Comparison of ENCODE assay signal across 16 mouse cellular contexts in genomic region chr16:51916337-51916736, GRCm38 (mm10).
DNase-seq lines count a peak whose midpoint lies in the region; ATAC-seq and TF ChIP-seq lines count a peak whose summit lies in the region.
"Had no signal": no experiment of that assay in that cellular context is flagged by ENCODE, and none has a peak within 500 bp of the region (broad histone marks: within the 10 kb centered on the region; RNA-seq: fewer than 3 reads in every experiment).

No protein-coding gene starts in this region.

- no peaks in the 10 kb centered on the region for H3K36me3 ChIP-seq in forebrain, embryonic 14.5 days (ENCODE audit: control insufficient read depth, insufficient read depth, low read length)
- H3K36me3 ChIP-seq in forebrain, embryonic 11.5 days (ENCODE audit: control insufficient read depth, insufficient read depth, low read length), result no peaks in the 10 kb centered on the region
- no peaks in the 10 kb centered on the region for H3K36me3 ChIP-seq in hindbrain, embryonic 12.5 days
- no peaks in the 10 kb centered on the region for H3K36me3 ChIP-seq in midbrain, embryonic 15.5 days (replicated peaks)
- H3K36me3 ChIP-seq: lung, embryonic 15.5 days had no signal

- peak overlapping the region; percentile 13; the same call in 1 of the 2 replicates for H3K9ac ChIP-seq in forebrain, embryonic 14.5 days (ENCODE audit: low read length)
- H3K9ac ChIP-seq in forebrain, embryonic 11.5 days (ENCODE audit: low read length), result no peak overlapping the region
- no peak overlapping the region for H3K9ac ChIP-seq in hindbrain, embryonic 12.5 days
- no peak overlapping the region for H3K9ac ChIP-seq in midbrain, embryonic 15.5 days
- H3K9ac ChIP-seq: lung, embryonic 15.5 days had no signal

- DNase-seq in forebrain, embryonic 14.5 days (ENCODE audit: low spot score), result peak; percentile 5
- DNase-seq in forebrain, embryonic 11.5 days (ENCODE audit: low spot score), result no peak
- DNase-seq in layer of hippocampus, adult 2 months (ENCODE audit: low spot score in 2 of 2), result no peak
- DNase-seq in layer of hippocampus, adult 11-12 months (ENCODE audit: low spot score), result no peak
- DNase-seq in thymus, postnatal 4 days, result no peak
- DNase-seq: adrenal gland, adult 2 months; cerebellum, adult 18-20 months; heart, postnatal 14 days; kidney, adult 18-20 months; kidney, postnatal 36 days; right cerebral cortex, postnatal 25 days had no signal

- H3K4me2 ChIP-seq in forebrain, embryonic 14.5 days (ENCODE audit: low read length), result 0 out of 2 replicates have a peak overlapping the region, but pooled peaks have one; percentile 25
- no peak overlapping the region for H3K4me2 ChIP-seq in forebrain, embryonic 11.5 days (ENCODE audit: low read depth, low read length, severe bottlenecking)
- no peak overlapping the region for H3K4me2 ChIP-seq in hindbrain, embryonic 12.5 days (replicated peaks)
- H3K4me2 ChIP-seq in midbrain, embryonic 15.5 days, result peak overlapping the region; percentile 31
- H3K4me2 ChIP-seq: liver, embryonic 11.5 days; lung, embryonic 15.5 days had no signal

- 60% methylated on average over 5 of the region's 5 CpGs for WGBS in forebrain, embryonic 14.5 days
- WGBS in forebrain, embryonic 11.5 days, result 75% methylated on average over 5 of the region's 5 CpGs
- 57% methylated on average over 5 of the region's 5 CpGs for WGBS in hindbrain, embryonic 12.5 days
- WGBS in midbrain, embryonic 15.5 days, result 45% methylated on average over 5 of the region's 5 CpGs

- H3K27ac ChIP-seq in forebrain, embryonic 14.5 days (ENCODE audit: low read depth, low read length), result peak overlapping the region; percentile 1; the same call in 1 of the 2 replicates
- H3K27ac ChIP-seq in forebrain, embryonic 11.5 days (ENCODE audit: low read depth, low read length), result no peak overlapping the region
- peak overlapping the region; percentile 69 for H3K27ac ChIP-seq in layer of hippocampus, adult 2 months
- peak overlapping the region; percentile 62 for H3K27ac ChIP-seq in hindbrain, embryonic 12.5 days
- H3K27ac ChIP-seq in midbrain, embryonic 15.5 days, result no peak overlapping the region
- H3K27ac ChIP-seq: lung, embryonic 15.5 days had no signal

- H3K27me3 ChIP-seq in forebrain, embryonic 14.5 days (replicated peaks; ENCODE audit: control insufficient read depth, insufficient read depth, low read length), result no peaks in the 10 kb centered on the region
- H3K27me3 ChIP-seq in forebrain, embryonic 11.5 days (ENCODE audit: control insufficient read depth, insufficient read depth, low read length), result no peaks in the 10 kb centered on the region
- no peaks in the 10 kb centered on the region for H3K27me3 ChIP-seq in hindbrain, embryonic 12.5 days
- no peaks in the 10 kb centered on the region for H3K27me3 ChIP-seq in midbrain, embryonic 15.5 days (replicated peaks)
- H3K27me3 ChIP-seq: lung, embryonic 15.5 days had no signal

- peaks cover 4% of the 10 kb centered on the region; the same call in 1 of the 2 replicates for H3K4me1 ChIP-seq in forebrain, embryonic 14.5 days (ENCODE audit: control insufficient read depth, insufficient read depth, low read length)
- H3K4me1 ChIP-seq in forebrain, embryonic 11.5 days (replicated peaks; ENCODE audit: control insufficient read depth, insufficient read depth, low read length), result no peaks in the 10 kb centered on the region
- peaks cover 12% of the 10 kb centered on the region for H3K4me1 ChIP-seq in hindbrain, embryonic 12.5 days
- H3K4me1 ChIP-seq in midbrain, embryonic 15.5 days, result peaks cover 21% of the 10 kb centered on the region
- H3K4me1 ChIP-seq: lung, embryonic 15.5 days had no signal

- no peaks in the 10 kb centered on the region for H3K9me3 ChIP-seq in forebrain, embryonic 14.5 days (replicated peaks; ENCODE audit: control insufficient read depth, low read length)
- no peaks in the 10 kb centered on the region for H3K9me3 ChIP-seq in forebrain, embryonic 11.5 days (ENCODE audit: control insufficient read depth, low read length)
- no peaks in the 10 kb centered on the region for H3K9me3 ChIP-seq in hindbrain, embryonic 12.5 days (replicated peaks)
- H3K9me3 ChIP-seq in midbrain, embryonic 15.5 days, result no peaks in the 10 kb centered on the region
- H3K9me3 ChIP-seq: lung, embryonic 15.5 days had no signal

- peak; percentile 36; the same call in 1 of the 2 replicates for ATAC-seq in forebrain, embryonic 14.5 days
- no peak for ATAC-seq in forebrain, embryonic 11.5 days (replicated peaks; ENCODE audit: low FRiP score)
- ATAC-seq in hindbrain, embryonic 12.5 days (ENCODE audit: low FRiP score), result peak; percentile 66; the same call in 1 of the 2 replicates
- peak; percentile 69 for ATAC-seq in midbrain, embryonic 15.5 days (replicated peaks)
- ATAC-seq in CD4-positive, CD25-positive, alpha-beta regulatory T cell, adult 4 months, result no peak

- no peak for TF ChIP-seq CTCF in layer of hippocampus, adult 2 months (conservative IDR thresholded peaks at IDR 0.05)

- H3K4me3 ChIP-seq in forebrain, embryonic 14.5 days (ENCODE audit: low read depth, low read length), result no peak overlapping the region
- no peak overlapping the region for H3K4me3 ChIP-seq in forebrain, embryonic 11.5 days (ENCODE audit: low read depth, low read length)
- H3K4me3 ChIP-seq in layer of hippocampus, adult 2 months, result no peak overlapping the region; the same call in 1 of the 2 replicates
- H3K4me3 ChIP-seq in hindbrain, embryonic 12.5 days, result no peak overlapping the region
- no peak overlapping the region for H3K4me3 ChIP-seq in midbrain, embryonic 15.5 days
- H3K4me3 ChIP-seq: lung, embryonic 15.5 days had no signal

Comparison
In these comparisons a context has a peak if more than half of its experiments do, and no peak if none do; other contexts are left out.
1. ATAC-seq: peak in forebrain, embryonic 14.5 days (single experiment), hindbrain, embryonic 12.5 days (single experiment) and midbrain, embryonic 15.5 days (single experiment); none in forebrain, embryonic 11.5 days (single experiment) and CD4-positive, CD25-positive, alpha-beta regulatory T cell, adult 4 months (single experiment).
2. H3K27ac ChIP-seq: peak in forebrain, embryonic 14.5 days (single experiment), layer of hippocampus, adult 2 months (single experiment) and hindbrain, embryonic 12.5 days (single experiment); none in forebrain, embryonic 11.5 days (single experiment) and midbrain, embryonic 15.5 days (single experiment).
3. H3K4me2 ChIP-seq: peak in forebrain, embryonic 14.5 days (single experiment) and midbrain, embryonic 15.5 days (single experiment); none in forebrain, embryonic 11.5 days (single experiment) and hindbrain, embryonic 12.5 days (single experiment).